Mouse (Mus musculus) thymus, adult 2 months (tissue): Measurements from ENCODE around the gene Gna12. TPM values are rescaled to one million over a fixed set of nuclear protein-coding genes. Genes with fewer than 3 reads are reported as not detected.

Experiments
- DNase-seq: peaks from one replicate; pipeline ENCODE4 v3.0.0; 2021
- H3K27ac ChIP-seq: fragments of 200-500 bp; 2 replicates; pipeline ENCODE4 v1.5.1; 2012; ENCODE audit warnings: low read length, control low read depth; ENCODE audit not compliant: control insufficient read depth, insufficient read depth
- H3K27me3 ChIP-seq: fragments of 200-500 bp; 2 replicates; pipeline ENCODE4 v1.6.1; 2012; ENCODE audit warnings: mild to moderate bottlenecking, low read length, moderate library complexity, mixed read lengths; ENCODE audit not compliant: control insufficient read depth, insufficient read depth
- H3K36me3 ChIP-seq: fragments of 200-500 bp; 2 replicates; pipeline ENCODE4 v1.6.1; 2012; ENCODE audit warnings: mild to moderate bottlenecking, low read length, moderate library complexity; ENCODE audit not compliant: control insufficient read depth, insufficient read depth
- H3K4me1 ChIP-seq: fragments of 200-500 bp; replicated peaks from 2 replicates; pipeline ENCODE4 v1.6.1; 2012; ENCODE audit warnings: low read length; ENCODE audit not compliant: control insufficient read depth, insufficient read depth
- H3K4me3 ChIP-seq: fragments of 200-500 bp; 2 replicates; pipeline ENCODE4 v1.5.1; 2012; ENCODE audit warnings: mild to moderate bottlenecking, low read length, control low read depth, moderate library complexity; ENCODE audit not compliant: control insufficient read depth, insufficient read depth
- CTCF ChIP-seq: fragments of 200-500 bp; IDR thresholded peaks from 2 replicates; pipeline ENCODE4 v1.5.1; 2012; ENCODE audit warnings: mild to moderate bottlenecking, control low read depth, low read length, moderate library complexity, borderline replicate concordance; ENCODE audit not compliant: control insufficient read depth, poor library complexity, insufficient read depth; ENCODE audit errors: extremely low read depth
- POLR2A ChIP-seq: fragments of 200-500 bp; IDR thresholded peaks from 2 replicates; pipeline ENCODE4 v1.6.1; 2012; ENCODE audit warnings: mild to moderate bottlenecking, low read length, control low read depth, moderate library complexity; ENCODE audit not compliant: control insufficient read depth, poor library complexity, insufficient read depth; ENCODE audit errors: extremely low read depth
- WGBS: fragments of 180-500 bp; shearing (Covaris S2); methylation state at CpG from one replicate; pipeline ENCODE4 v1.1.7; 2018; 5-methylcytosine and 5-hydroxymethylcytosine counted together
- polyA plus RNA-seq: library from polyadenylated mRNA; depleted of rRNA; stranded (reverse); fragments of >200 nt; gene quantifications from 2 replicates; pipeline ENCODE4 v1.2.3, GENCODE M21; 2012

Gna12 gene
- polyA plus RNA-seq, 1 experiment: 69.0 TPM

GRCm38 (mm10) chr5:140814403-140814802, 15.8 kb downstream of the Gna12 start:
- Histone ChIP-seq H3K27me3 (no peaks in the 10 kb centered on the region), H3K27ac (0 out of 2 replicates have a peak overlapping the region, but pooled peaks have one; percentile 20), H3K4me3 (no peak overlapping the region), H3K4me1 (peaks cover 14% of the 10 kb centered on the region), H3K36me3 (no peaks in the 10 kb centered on the region)
- DNase-seq: no peak
- WGBS: 76% methylated on average over 5 of the region's 5 CpGs
- TF ChIP-seq CTCF: no peak

- no peaks in the 10 kb centered on the region for H3K36me3 ChIP-seq
- H3K27ac ChIP-seq: no peak overlapping the region
- DNase-seq: no peak
- peaks cover 7% of the 10 kb centered on the region for H3K4me1 ChIP-seq
- 88% methylated on average over 4 of the region's 4 CpGs for WGBS
- TF ChIP-seq POLR2A (no peak), CTCF (no peak)
- no peak overlapping the region for H3K4me3 ChIP-seq
- H3K27me3 ChIP-seq: no peaks in the 10 kb centered on the region
Measured at GRCm38 (mm10) chr5:140812699-140813098, 17.5 kb downstream of the Gna12 start.

- WGBS: 94% methylated on average over 5 of the region's 5 CpGs
- Histone ChIP-seq H3K4me3 (no peak overlapping the region), H3K27me3 (no peaks in the 10 kb centered on the region), H3K4me1 (peaks cover 7% of the 10 kb centered on the region), H3K27ac (no peak overlapping the region), H3K36me3 (no peaks in the 10 kb centered on the region)
- TF ChIP-seq POLR2A: no peak
- no peak for TF ChIP-seq CTCF
- no peak for DNase-seq
Measured at GRCm38 (mm10) chr5:140812063-140812462, 18.2 kb downstream of the Gna12 start.

GRCm38 (mm10) chr5:140811390-140811789, 18.8 kb downstream of the Gna12 start:
- no peak overlapping the region for H3K27ac ChIP-seq
- no peaks in the 10 kb centered on the region for H3K36me3 ChIP-seq
- H3K4me1 ChIP-seq: peaks cover 7% of the 10 kb centered on the region

GRCm38 (mm10) chr5:140806939-140807338, 23.3 kb downstream of the Gna12 start:
- no peak for DNase-seq
- TF ChIP-seq POLR2A: no peak
- no peak for TF ChIP-seq CTCF
- H3K27me3 ChIP-seq: no peaks in the 10 kb centered on the region
- H3K27ac ChIP-seq: no peak overlapping the region
- H3K36me3 ChIP-seq: no peaks in the 10 kb centered on the region
- no peak overlapping the region for H3K4me3 ChIP-seq
- 88% methylated on average over 2 of the region's 2 CpGs for WGBS
- peaks cover 3% of the 10 kb centered on the region for H3K4me1 ChIP-seq

More at GRCm38 (mm10) chr5:140811390-140811789, 18.8 kb downstream of the Gna12 start:
- DNase-seq: no peak
- WGBS: 64% methylated on average over 2 of the region's 2 CpGs
- H3K27me3 ChIP-seq: no peaks in the 10 kb centered on the region
- H3K4me3 ChIP-seq: no peak overlapping the region
- TF ChIP-seq POLR2A (no peak), CTCF (no peak)

GRCm38 (mm10) chr5:140806252-140806651, 24.0 kb downstream of the Gna12 start:
- H3K4me3 ChIP-seq: no peak overlapping the region
- H3K36me3 ChIP-seq: no peaks in the 10 kb centered on the region
- H3K27me3 ChIP-seq: no peaks in the 10 kb centered on the region
- DNase-seq: no peak
- no peaks in the 10 kb centered on the region for H3K4me1 ChIP-seq
- TF ChIP-seq POLR2A (no peak), CTCF (no peak)
- 85% methylated on average over 2 of the region's 2 CpGs for WGBS
- no peak overlapping the region for H3K27ac ChIP-seq

- Histone ChIP-seq H3K4me1 (peaks cover 16% of the 10 kb centered on the region), H3K4me3 (no peak overlapping the region)
Measured at GRCm38 (mm10) chr5:140801782-140802181, 28.4 kb downstream of the Gna12 start.

More at GRCm38 (mm10) chr5:140801782-140802181, 28.4 kb downstream of the Gna12 start:
- WGBS: 67% methylated on average over 5 of the region's 5 CpGs
- TF ChIP-seq CTCF (no peak), POLR2A (no peak)
- H3K27me3 ChIP-seq: no peaks in the 10 kb centered on the region
- DNase-seq: no peak
- H3K27ac ChIP-seq: no peak overlapping the region
- no peaks in the 10 kb centered on the region for H3K36me3 ChIP-seq
